In genomic region chr16:24947485-24947884, GRCm38 (mm10) we compare ENCODE assay signal across 23 mouse cellular contexts.
A peak's percentile ranks its signal among the peaks of the same experiment; 100 is the strongest.
DNase-seq lines count a peak whose midpoint lies in the region; ATAC-seq lines count a peak whose summit lies in the region.
"Had no signal": no experiment of that assay in that cellular context is flagged by ENCODE, and none has a peak within 500 bp of the region (broad histone marks: within the 10 kb centered on the region; RNA-seq: fewer than 3 reads in every experiment).

No protein-coding gene starts in this region.

- WGBS in embryonic facial prominence, embryonic 13.5 days: 94% methylated on average over 1 of the region's 1 CpGs
- WGBS in embryonic facial prominence, embryonic 10.5 days: 98% methylated on average over 1 of the region's 1 CpGs
- WGBS in embryonic facial prominence, embryonic 14.5 days: 90% methylated on average over 1 of the region's 1 CpGs

- 0 out of 2 replicates have a peak overlapping the region, but pooled peaks have one; percentile 39 for H3K27ac ChIP-seq in embryonic facial prominence, embryonic 13.5 days
- no peak overlapping the region for H3K27ac ChIP-seq in embryonic facial prominence, embryonic 10.5 days (replicated peaks)
- H3K27ac ChIP-seq in embryonic facial prominence, embryonic 14.5 days (replicated peaks; ENCODE audit: low read depth, low read length): 0 out of 2 replicates have a peak overlapping the region, but pooled peaks have one; percentile 7
- H3K27ac ChIP-seq: embryonic facial prominence, embryonic 12.5 days; forebrain, embryonic 10.5 days; forebrain, embryonic 15.5 days; heart, adult 2 months; hindbrain, embryonic 12.5 days; intestine, embryonic 15.5 days had no signal

- no peak for DNase-seq in embryonic facial prominence, embryonic 10.5 days (ENCODE audit: low spot score)
- peak; percentile 17 for DNase-seq in CD4-positive helper T cell, adult 2 months (ENCODE audit: low read depth, low spot score)
- no peak for DNase-seq in embryonic facial prominence, embryonic 14.5 days (ENCODE audit: low spot score)
- peak; percentile 26 for DNase-seq in naive thymus-derived CD4-positive, alpha-beta T cell, adult 2 months (ENCODE audit: low read depth)
- DNase-seq in thymus, postnatal 14 days: no peak
- no peak for DNase-seq in cerebellum, adult 11-12 months
- DNase-seq: adrenal gland, adult 8-10 months; adrenal gland, postnatal 36 days; B cell, adult 2 months; cerebellum, adult 8-10 months; cerebellum, postnatal 14 days; embryo, embryonic 11 days; heart, postnatal 10 days; heart, postnatal 4 days had no signal

- H3K36me3 ChIP-seq in embryonic facial prominence, embryonic 13.5 days: no peaks in the 10 kb centered on the region
- no peaks in the 10 kb centered on the region for H3K36me3 ChIP-seq in embryonic facial prominence, embryonic 10.5 days (replicated peaks)
- H3K36me3 ChIP-seq in embryonic facial prominence, embryonic 14.5 days (ENCODE audit: control insufficient read depth, insufficient read depth, low read length): no peaks in the 10 kb centered on the region
- H3K36me3 ChIP-seq: embryonic facial prominence, embryonic 12.5 days; forebrain, embryonic 10.5 days; forebrain, embryonic 15.5 days; hindbrain, embryonic 12.5 days; intestine, embryonic 15.5 days had no signal

- H3K9ac ChIP-seq in embryonic facial prominence, embryonic 13.5 days: no peak overlapping the region
- no peak overlapping the region for H3K9ac ChIP-seq in embryonic facial prominence, embryonic 14.5 days (ENCODE audit: low read depth, low read length)
- H3K9ac ChIP-seq: embryonic facial prominence, embryonic 12.5 days; forebrain, embryonic 15.5 days; hindbrain, embryonic 12.5 days; intestine, embryonic 15.5 days had no signal

- H3K27me3 ChIP-seq in embryonic facial prominence, embryonic 13.5 days: no peaks in the 10 kb centered on the region
- H3K27me3 ChIP-seq in embryonic facial prominence, embryonic 10.5 days (replicated peaks; ENCODE audit: low read depth, poor library complexity, severe bottlenecking): no peaks in the 10 kb centered on the region
- no peaks in the 10 kb centered on the region for H3K27me3 ChIP-seq in embryonic facial prominence, embryonic 14.5 days (replicated peaks; ENCODE audit: control insufficient read depth, insufficient read depth, low read length)
- H3K27me3 ChIP-seq: embryonic facial prominence, embryonic 12.5 days; forebrain, embryonic 15.5 days; hindbrain, embryonic 12.5 days; intestine, embryonic 15.5 days had no signal

- peaks cover 33% of the 10 kb centered on the region for H3K4me1 ChIP-seq in embryonic facial prominence, embryonic 13.5 days
- peaks cover 27% of the 10 kb centered on the region for H3K4me1 ChIP-seq in embryonic facial prominence, embryonic 10.5 days
- 0 out of 2 replicates have a peak, but pooled peaks cover 15% of the 10 kb centered on the region for H3K4me1 ChIP-seq in embryonic facial prominence, embryonic 14.5 days (ENCODE audit: control insufficient read depth, insufficient read depth, low read length)

- H3K4me3 ChIP-seq in embryonic facial prominence, embryonic 13.5 days: no peak overlapping the region
- no peak overlapping the region for H3K4me3 ChIP-seq in embryonic facial prominence, embryonic 10.5 days
- no peak overlapping the region for H3K4me3 ChIP-seq in embryonic facial prominence, embryonic 14.5 days (ENCODE audit: low read depth, low read length)
- H3K4me3 ChIP-seq: embryonic facial prominence, embryonic 12.5 days; erythroblast, embryonic 14.5 days; forebrain, embryonic 10.5 days; forebrain, embryonic 15.5 days; heart, adult 2 months; hindbrain, embryonic 12.5 days; intestine, embryonic 15.5 days had no signal

- H3K4me2 ChIP-seq in embryonic facial prominence, embryonic 13.5 days: no peak overlapping the region
- H3K4me2 ChIP-seq in embryonic facial prominence, embryonic 14.5 days (ENCODE audit: low read depth, low read length): no peak overlapping the region
- H3K4me2 ChIP-seq: embryonic facial prominence, embryonic 12.5 days; forebrain, embryonic 15.5 days; hindbrain, embryonic 12.5 days; intestine, embryonic 15.5 days had no signal

- no peak for ATAC-seq in embryonic facial prominence, embryonic 13.5 days (ENCODE audit: insufficient number of reproducible peaks, insufficient read depth, low FRiP score, low TSS enrichment, low read depth)
- no peak for ATAC-seq in embryonic facial prominence, embryonic 14.5 days (ENCODE audit: low read depth)
- ATAC-seq: forebrain, embryonic 15.5 days; hindbrain, embryonic 16.5 days; intestine, embryonic 15.5 days had no signal

- no peaks in the 10 kb centered on the region for H3K9me3 ChIP-seq in embryonic facial prominence, embryonic 13.5 days
- no peaks in the 10 kb centered on the region for H3K9me3 ChIP-seq in embryonic facial prominence, embryonic 10.5 days
- H3K9me3 ChIP-seq in embryonic facial prominence, embryonic 14.5 days (ENCODE audit: control insufficient read depth, low read length): no peaks in the 10 kb centered on the region
- H3K9me3 ChIP-seq: embryonic facial prominence, embryonic 12.5 days; forebrain, embryonic 10.5 days; forebrain, embryonic 15.5 days; hindbrain, embryonic 12.5 days; intestine, embryonic 15.5 days had no signal

Comparison
In these comparisons a context has a peak if more than half of its experiments do, and no peak if none do; other contexts are left out.
1. DNase-seq: peak in CD4-positive helper T cell, adult 2 months (single experiment) and naive thymus-derived CD4-positive, alpha-beta T cell, adult 2 months (single experiment); none in embryonic facial prominence, embryonic 10.5 days (single experiment), embryonic facial prominence, embryonic 14.5 days (single experiment), thymus, postnatal 14 days (single experiment) and cerebellum, adult 11-12 months (single experiment).